Mouse (Mus musculus) NIH3T3 (cell line): ENCODE data around the gene Acads.

Experiments
- DNase-seq: peaks from one replicate; pipeline ENCODE4 v3.0.0-alpha.2; 2012; ENCODE audit warnings: low read depth

Acads gene

DNA sequence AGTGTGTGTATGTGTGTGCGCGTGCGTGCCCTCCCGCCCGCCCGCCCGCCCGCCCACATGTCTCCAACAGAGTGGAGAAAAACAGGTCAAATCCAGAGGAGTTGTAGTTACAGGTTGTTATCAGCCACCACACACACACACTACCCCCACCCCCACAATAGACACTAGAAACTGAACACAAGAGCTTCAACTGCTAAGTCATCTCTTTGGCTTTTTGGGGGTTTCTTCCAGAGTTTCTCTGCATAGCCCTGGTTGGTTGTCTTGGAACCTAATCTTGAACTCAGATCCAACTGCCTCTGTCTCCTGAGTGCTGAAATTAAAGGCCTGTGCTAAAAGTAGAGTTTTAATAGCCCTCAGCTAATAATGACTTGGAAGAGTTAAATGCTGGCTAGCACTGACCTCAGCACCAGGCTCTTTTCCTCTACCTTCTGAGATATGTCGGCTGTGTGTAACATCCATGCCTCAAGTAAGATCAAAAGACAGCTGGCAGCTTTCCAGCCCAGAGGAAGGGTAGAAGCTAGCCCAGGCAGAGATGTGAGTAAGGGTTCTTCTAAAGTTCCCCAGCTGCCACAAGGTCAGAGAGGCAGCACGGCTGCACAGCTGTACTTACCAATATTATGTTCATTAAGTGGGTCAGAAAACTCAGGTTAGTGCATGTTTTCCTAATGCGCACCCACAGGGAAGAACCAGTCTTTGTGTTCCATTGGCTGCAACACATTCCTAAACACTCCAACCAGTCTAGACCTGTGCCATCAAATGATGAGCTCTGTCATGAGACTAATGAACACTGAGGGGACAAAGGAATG, 47.8 kb downstream of the Acads start:
- DNase-seq, result peak; percentile 35

DNA sequence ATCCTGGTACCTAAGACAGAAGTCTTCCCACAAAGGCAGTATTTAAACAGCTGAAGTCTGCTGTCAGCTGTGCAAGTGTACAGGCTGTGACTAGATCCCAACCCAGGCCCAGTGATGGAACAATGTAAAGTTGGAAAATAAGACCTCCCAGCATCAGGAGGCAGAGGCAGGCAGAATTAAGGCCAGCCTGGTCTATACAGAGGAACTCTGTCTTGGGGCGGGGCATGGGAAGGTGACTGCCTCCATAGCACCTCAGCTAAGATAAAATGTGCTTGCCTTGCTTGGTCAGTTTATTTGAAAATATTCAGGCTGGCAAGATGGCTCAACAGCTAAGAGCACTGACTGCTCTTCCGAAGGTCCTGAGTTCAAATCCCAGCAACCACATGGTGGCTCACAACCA, 48.7 kb downstream of the Acads start:
- no peak for DNase-seq

DNA sequence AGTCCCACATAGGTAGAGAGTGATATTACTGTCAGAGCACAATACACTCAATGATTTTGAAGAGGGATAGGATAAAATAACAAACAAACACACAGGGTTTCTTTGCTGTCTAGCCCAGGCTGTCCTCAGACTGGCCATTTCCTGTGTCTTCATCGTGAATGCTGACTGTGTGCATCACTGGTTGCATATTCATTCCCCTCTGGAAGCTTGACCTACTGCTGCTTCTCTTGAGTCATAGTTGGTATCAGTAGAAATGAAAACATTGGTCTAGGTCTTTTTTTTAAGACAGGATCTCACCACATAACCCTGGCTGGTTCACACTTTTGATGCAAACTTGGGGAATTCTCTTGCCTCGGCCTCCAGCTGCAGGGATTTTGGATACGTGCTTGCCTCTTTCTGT, 49.5 kb downstream of the Acads start:
- peak; percentile 47 for DNase-seq

DNA sequence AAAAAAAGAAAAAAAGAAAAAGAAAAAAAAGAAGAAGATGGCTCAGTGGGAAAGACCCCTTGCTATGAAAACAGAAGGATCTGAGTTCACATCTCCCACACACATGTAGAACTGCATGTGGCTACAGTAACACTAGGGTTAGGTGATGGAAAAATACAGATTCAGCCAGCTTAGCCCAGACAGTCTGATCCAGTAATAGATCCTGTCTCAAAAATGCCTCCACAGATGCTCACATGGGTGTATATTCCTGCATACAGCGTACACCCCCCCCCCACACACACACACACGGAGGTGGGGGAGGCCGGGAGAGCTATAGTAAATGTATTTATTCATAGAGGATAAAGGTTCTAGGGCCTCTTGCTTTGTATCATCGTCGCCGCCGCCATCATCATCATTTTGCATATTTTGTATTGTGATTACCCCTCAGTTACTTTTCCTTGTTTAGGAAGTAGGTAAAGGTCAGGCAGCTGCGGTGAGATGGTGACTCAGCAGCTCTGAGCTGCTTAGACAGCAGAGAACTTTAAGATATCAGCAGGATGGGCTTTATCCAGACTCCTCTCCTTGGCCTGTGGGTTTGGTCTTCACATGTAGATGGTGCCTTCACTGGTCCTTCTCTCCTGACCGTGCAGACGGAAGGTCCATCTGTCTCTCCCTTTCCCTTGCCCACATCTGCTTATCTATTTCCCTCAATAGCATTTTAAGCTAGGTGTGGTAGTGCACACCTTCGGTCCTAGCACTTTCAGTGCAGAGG, 50.3 kb downstream of the Acads start:
- peak; percentile 21 for DNase-seq

DNA sequence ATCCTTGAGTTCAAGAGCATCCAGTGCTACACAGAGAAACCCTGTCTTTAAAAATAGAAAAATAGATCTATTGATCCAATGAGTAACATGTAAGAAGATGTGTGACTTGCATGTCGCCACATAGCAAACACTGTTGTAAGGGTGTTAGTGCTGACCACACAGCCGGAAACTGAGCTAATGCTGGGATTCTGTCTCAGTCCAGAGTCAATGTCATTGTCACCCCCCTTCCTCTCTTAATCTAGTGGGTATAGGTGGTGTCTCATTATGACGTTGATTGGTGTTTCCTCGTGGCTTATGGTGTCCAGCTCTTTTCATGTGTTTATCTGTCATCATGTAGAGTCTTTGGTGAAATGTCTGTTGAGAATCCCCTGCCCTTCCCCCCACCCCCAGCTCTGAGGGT, 52.9 kb downstream of the Acads start:
- no peak for DNase-seq

DNA sequence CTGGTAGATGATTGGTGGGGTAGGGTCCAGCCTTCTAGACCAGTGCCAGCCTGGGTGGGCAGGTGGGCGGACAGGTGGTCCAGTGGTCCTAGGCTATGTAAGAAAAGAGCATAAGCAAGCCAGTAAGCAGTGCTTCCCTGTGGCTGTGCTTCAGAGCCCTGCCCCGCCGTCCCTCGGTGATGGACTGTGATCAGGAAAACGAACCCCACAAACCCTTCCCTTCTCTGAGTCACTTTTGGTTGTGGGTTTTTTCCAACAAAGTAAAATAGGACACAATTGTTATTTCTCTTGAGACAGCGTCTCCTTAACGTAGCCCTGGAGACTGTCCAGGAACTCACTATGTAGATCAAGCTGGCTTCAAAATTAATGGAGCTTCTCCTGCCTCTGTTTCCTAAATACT, 55.8 kb downstream of the Acads start:
- DNase-seq, result no peak

DNA sequence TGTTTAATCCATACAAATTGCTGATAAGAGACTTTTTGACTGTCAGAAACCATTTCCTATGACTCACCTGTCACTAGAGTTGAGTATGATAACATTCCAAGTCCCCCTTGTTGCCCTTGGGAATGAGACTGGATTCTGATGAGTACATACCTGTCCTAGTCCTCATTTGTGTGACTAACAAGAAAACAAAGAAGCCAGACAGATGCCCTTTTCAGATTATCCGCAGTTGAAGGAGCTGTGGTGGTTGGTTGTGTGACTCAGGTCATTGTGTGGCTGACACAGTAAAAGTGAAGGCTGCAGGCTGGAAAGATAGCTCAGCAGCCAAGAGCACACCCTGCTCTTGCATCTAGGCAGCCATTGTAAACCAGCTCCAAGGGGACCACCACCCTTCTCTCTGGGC, 56.6 kb downstream of the Acads start:
- DNase-seq, result no peak

DNA sequence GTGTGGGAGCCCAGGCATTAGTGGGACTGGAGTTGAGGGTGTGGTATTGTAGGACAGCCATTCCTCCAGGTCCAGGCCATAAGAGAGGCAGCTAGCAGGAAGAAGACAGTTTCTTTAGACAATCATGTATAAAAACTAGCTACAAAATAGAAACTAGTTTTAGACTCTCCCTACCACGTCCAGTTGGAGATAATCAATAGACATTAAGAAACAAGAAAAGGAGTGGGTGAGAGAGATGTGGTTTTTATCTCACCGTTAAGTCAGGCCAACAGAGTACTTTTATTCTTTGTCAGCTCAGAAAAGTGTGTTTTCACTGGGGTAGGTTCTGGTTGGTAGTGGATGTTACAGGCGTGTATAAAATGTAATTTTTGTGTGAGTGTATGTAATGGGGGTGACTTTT, 58.2 kb downstream of the Acads start:
- no peak for DNase-seq
